Mouse (Mus musculus) embryonic facial prominence, embryonic 14.5 days (tissue): ENCODE results near the gene Ccp110. TPM values are rescaled to one million over a fixed set of nuclear protein-coding genes. Genes with fewer than 3 reads are reported as not detected.
A peak's percentile ranks its signal among the peaks of the same experiment; 100 is the strongest.

Experiments
- ATAC-seq: fragments of 200-750 bp; cut with Nextera tagmentation; 2 replicates; pipeline ENCODE4 v1.8.0; 2017; ENCODE audit warnings: low read depth, moderate number of reproducible peaks, moderate TSS enrichment
- DNase-seq: peaks from one replicate; pipeline ENCODE4 v3.0.0-alpha.2; 2015; ENCODE audit warnings: low spot score
- H3K27ac ChIP-seq: fragments of 300-500 bp; sonication (generic); replicated peaks from 2 replicates; pipeline ENCODE4 v1.5.1; 2014; ENCODE audit warnings: low read depth, mild to moderate bottlenecking, low read length, moderate library complexity
- H3K27me3 ChIP-seq: fragments of 300-500 bp; sonication (generic); replicated peaks from 2 replicates; pipeline ENCODE4 v1.6.1; 2014; ENCODE audit warnings: low read length; ENCODE audit not compliant: control insufficient read depth, insufficient read depth
- H3K36me3 ChIP-seq: fragments of 300-500 bp; sonication (generic); 2 replicates; pipeline ENCODE4 v1.6.1; 2014; ENCODE audit warnings: low read length, mixed read lengths; ENCODE audit not compliant: control insufficient read depth, insufficient read depth
- H3K4me1 ChIP-seq: fragments of 300-500 bp; sonication (generic); 2 replicates; pipeline ENCODE4 v1.6.1; 2014; ENCODE audit warnings: antibody characterized with exemption, low read length; ENCODE audit not compliant: control insufficient read depth, insufficient read depth
- H3K4me2 ChIP-seq: fragments of 300-500 bp; sonication (generic); 2 replicates; pipeline ENCODE4 v1.6.1; 2014; ENCODE audit warnings: low read depth, mild to moderate bottlenecking, low read length, moderate library complexity, mixed read lengths
- H3K4me3 ChIP-seq: fragments of 300-500 bp; sonication (generic); 2 replicates; pipeline ENCODE4 v1.5.1; 2014; ENCODE audit warnings: low read depth, mild to moderate bottlenecking, low read length
- H3K9ac ChIP-seq: fragments of 300-500 bp; sonication (generic); 2 replicates; pipeline ENCODE4 v1.6.1; 2014; ENCODE audit warnings: low read depth, mild to moderate bottlenecking, low read length, moderate library complexity, mixed read lengths
- H3K9me3 ChIP-seq: fragments of 300-500 bp; sonication (generic); 2 replicates; pipeline ENCODE4 v1.6.1; 2016; ENCODE audit warnings: low read length; ENCODE audit not compliant: control insufficient read depth
- WGBS: fragments of 180-500 bp; shearing (Covaris S2); extraction: QIAGEN DNeasy Blood & Tissue Kit; methylation state at CpG from one replicate; pipeline ENCODE4 v1.1.7; 2014; 5-methylcytosine and 5-hydroxymethylcytosine counted together
- polyA plus RNA-seq: library from polyadenylated mRNA; unstranded; fragments of >200 nt; fragmentation: Nextera tagmentation; extraction: Ambion mirVana; gene quantifications from 2 replicates; pipeline ENCODE4 v1.2.1, GENCODE M21; 2014

Ccp110 gene
- polyA plus RNA-seq, 1 experiment from 2014 or later, result 11.1 TPM

GRCm38 (mm10) chr7:118738730-118739129 lies 26.4 kb downstream of the Ccp110 start:
- no peaks in the 10 kb centered on the region for H3K27me3 ChIP-seq
- H3K4me3 ChIP-seq, result no peak overlapping the region
- ATAC-seq (no peak), DNase-seq (no peak)
- WGBS, result 56% methylated on average over 1 of the region's 1 CpGs
- no peak overlapping the region for H3K4me2 ChIP-seq
- peaks cover 14% of the 10 kb centered on the region; the same call in 1 of the 2 replicates for H3K36me3 ChIP-seq
- H3K4me1 ChIP-seq, result peaks cover 8% of the 10 kb centered on the region
- H3K27ac ChIP-seq, result no peak overlapping the region
- H3K9ac ChIP-seq, result no peak overlapping the region
- H3K9me3 ChIP-seq, result no peaks in the 10 kb centered on the region

- peak; percentile 92 for DNase-seq
- H3K4me3 ChIP-seq, result peak within 1 kb of the TSS; percentile 78
- peaks cover 10% of the 10 kb centered on the region; the same call in 1 of the 2 replicates for H3K36me3 ChIP-seq
- H3K27ac ChIP-seq, result peak within 1 kb of the TSS; percentile 77
- H3K9me3 ChIP-seq, result no peaks in the 10 kb centered on the region
- peak within 1 kb of the TSS; percentile 88 for H3K4me2 ChIP-seq
- H3K27me3 ChIP-seq, result no peaks in the 10 kb centered on the region
- peaks cover 8% of the 10 kb centered on the region for H3K4me1 ChIP-seq
- ATAC-seq, result peak; percentile 90
- H3K9ac ChIP-seq, result peak within 1 kb of the TSS; percentile 74
- WGBS, result under 1% methylated on average over 12 of the region's 16 CpGs
These were observed 27.7 kb downstream of the Ccp110 start, which contains the start of gene Vps35l for GRCm38 (mm10) chr7:118739975-118740531. Gene Vps35l, plus strand, starts transcription at chr7:118740226.

GRCm38 (mm10) chr7:118740532-118741338 lies 28.4 kb downstream of the Ccp110 start:
- Histone ChIP-seq H3K4me2 (peak overlapping the region; percentile 88), H3K9me3 (no peaks in the 10 kb centered on the region), H3K4me3 (peak overlapping the region; percentile 78), H3K27ac (peak overlapping the region; percentile 77), H3K4me1 (peaks cover 8% of the 10 kb centered on the region), H3K9ac (peak overlapping the region; percentile 74), H3K36me3 (peaks cover 8% of the 10 kb centered on the region; the same call in 1 of the 2 replicates), H3K27me3 (no peaks in the 10 kb centered on the region)
- ATAC-seq, result peak; percentile 98
- DNase-seq, result peak; percentile 99
- WGBS, result 2% methylated on average over 41 of the region's 41 CpGs

- H3K4me2 ChIP-seq, result no peak overlapping the region
- H3K4me3 ChIP-seq, result no peak overlapping the region
- no peaks in the 10 kb centered on the region for H3K9me3 ChIP-seq
- DNase-seq (no peak), ATAC-seq (no peak)
- no peak overlapping the region for H3K27ac ChIP-seq
- no peak overlapping the region for H3K9ac ChIP-seq
- peaks cover 13% of the 10 kb centered on the region for H3K36me3 ChIP-seq
- WGBS, result 91% methylated on average over 6 of the region's 6 CpGs
- no peaks in the 10 kb centered on the region for H3K27me3 ChIP-seq
- H3K4me1 ChIP-seq, result peaks cover 8% of the 10 kb centered on the region
These were observed 29.9 kb downstream of the Ccp110 start for GRCm38 (mm10) chr7:118742278-118742677.

GRCm38 (mm10) chr7:118744766-118745165 lies 32.4 kb downstream of the Ccp110 start:
- Histone ChIP-seq H3K9ac (no peak overlapping the region), H3K27ac (no peak overlapping the region), H3K36me3 (peaks cover 38% of the 10 kb centered on the region), H3K4me3 (no peak overlapping the region), H3K4me2 (no peak overlapping the region), H3K9me3 (no peaks in the 10 kb centered on the region), H3K4me1 (peaks cover 8% of the 10 kb centered on the region), H3K27me3 (no peaks in the 10 kb centered on the region)
- WGBS, result 92% methylated on average over 5 of the region's 5 CpGs
- DNase-seq (no peak), ATAC-seq (no peak)

GRCm38 (mm10) chr7:118747891-118748672 lies 35.7 kb downstream of the Ccp110 start:
- Histone ChIP-seq H3K9me3 (no peaks in the 10 kb centered on the region), H3K4me2 (no peak overlapping the region), H3K9ac (no peak overlapping the region), H3K4me1 (no peaks in the 10 kb centered on the region), H3K27ac (no peak overlapping the region), H3K4me3 (no peak overlapping the region), H3K36me3 (peaks cover 67% of the 10 kb centered on the region), H3K27me3 (no peaks in the 10 kb centered on the region)
- DNase-seq (no peak), ATAC-seq (no peak)
- WGBS, result 96% methylated on average over 12 of the region's 12 CpGs

- H3K27ac ChIP-seq, result no peak overlapping the region
- H3K9ac ChIP-seq, result no peak overlapping the region
- no peaks in the 10 kb centered on the region for H3K4me1 ChIP-seq
- H3K4me2 ChIP-seq, result no peak overlapping the region
- whole genome bisulfite sequencing, result 55% methylated on average over 8 of the region's 8 CpGs
- H3K27me3 ChIP-seq, result no peaks in the 10 kb centered on the region
- no peak overlapping the region for H3K4me3 ChIP-seq
- peaks cover 80% of the 10 kb centered on the region for H3K36me3 ChIP-seq
- no peak for ATAC-seq
- H3K9me3 ChIP-seq, result no peaks in the 10 kb centered on the region
- no peak for DNase-seq
These were observed 37.4 kb downstream of the Ccp110 start for GRCm38 (mm10) chr7:118749706-118750105.

- 89% methylated on average over 7 of the region's 7 CpGs for WGBS
- no peaks in the 10 kb centered on the region for H3K4me1 ChIP-seq
- H3K27me3 ChIP-seq, result no peaks in the 10 kb centered on the region
- ATAC-seq (no peak), DNase-seq (no peak)
- H3K9ac ChIP-seq, result no peak overlapping the region
- no peaks in the 10 kb centered on the region for H3K9me3 ChIP-seq
- H3K4me2 ChIP-seq, result no peak overlapping the region
- peaks cover 88% of the 10 kb centered on the region for H3K36me3 ChIP-seq
- no peak overlapping the region for H3K4me3 ChIP-seq
- no peak overlapping the region for H3K27ac ChIP-seq
These were observed 39.3 kb downstream of the Ccp110 start for GRCm38 (mm10) chr7:118751625-118752024.
